Mouse (Mus musculus): ENCODE results near the gene Nr6a1. TPM values are rescaled to one million over a fixed set of nuclear protein-coding genes. Genes with fewer than 3 reads are reported as not detected.

The Nr6a1 gene
- polyA plus RNA-seq, 1 experiment from 2014 or later = 5.2 TPM

DNA sequence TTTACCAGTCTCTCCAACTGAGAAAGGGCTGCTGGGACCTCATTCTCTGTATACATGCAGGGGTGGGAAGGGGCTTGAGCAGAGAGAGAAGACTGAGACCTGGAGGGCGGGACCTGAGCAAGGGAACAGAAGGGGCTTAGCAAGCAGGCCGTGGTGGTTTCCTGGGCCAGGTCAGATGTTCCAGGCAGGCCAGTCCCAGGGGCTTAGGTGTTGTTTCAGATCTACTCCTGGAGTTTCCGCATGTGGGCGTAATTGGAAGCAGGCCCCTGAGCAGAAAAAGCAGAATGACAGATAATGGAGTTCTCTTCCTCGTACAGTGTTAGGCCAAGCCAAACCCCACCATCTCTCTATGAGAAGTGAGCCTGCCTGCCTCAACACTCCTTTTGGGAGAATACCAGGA is 7.4 kb upstream of the Nr6a1 start:
- no peak for ATAC-seq (ENCODE audit: low FRiP score, low read depth)
- Histone ChIP-seq H3K9ac (no peak overlapping the region), H3K4me2 (replicated peaks) (no peak overlapping the region; the same call in 1 of the 2 replicates), H3K27me3 (replicated peaks) (no peaks in the 10 kb centered on the region), H3K27ac (no peak overlapping the region), H3K4me3 (no peak overlapping the region), H3K9me3 (no peaks in the 10 kb centered on the region), H3K4me1 (peaks cover 14% of the 10 kb centered on the region), H3K36me3 (no peaks in the 10 kb centered on the region)
- WGBS = 60% methylated on average over 5 of the region's 5 CpGs

GRCm38 (mm10) chr2:38933931-38934330 is 6.4 kb upstream of the Nr6a1 start:
- Histone ChIP-seq H3K4me2 (replicated peaks) (peak overlapping the region; percentile 6; the same call in 1 of the 2 replicates), H3K9ac (no peak overlapping the region), H3K4me1 (peaks cover 14% of the 10 kb centered on the region), H3K27me3 (replicated peaks) (no peaks in the 10 kb centered on the region), H3K9me3 (no peaks in the 10 kb centered on the region), H3K4me3 (no peak overlapping the region), H3K36me3 (no peaks in the 10 kb centered on the region), H3K27ac (no peak overlapping the region)
- 14% methylated on average over 2 of the region's 2 CpGs for WGBS
- ATAC-seq (ENCODE audit: low FRiP score, low read depth) = no peak

DNA sequence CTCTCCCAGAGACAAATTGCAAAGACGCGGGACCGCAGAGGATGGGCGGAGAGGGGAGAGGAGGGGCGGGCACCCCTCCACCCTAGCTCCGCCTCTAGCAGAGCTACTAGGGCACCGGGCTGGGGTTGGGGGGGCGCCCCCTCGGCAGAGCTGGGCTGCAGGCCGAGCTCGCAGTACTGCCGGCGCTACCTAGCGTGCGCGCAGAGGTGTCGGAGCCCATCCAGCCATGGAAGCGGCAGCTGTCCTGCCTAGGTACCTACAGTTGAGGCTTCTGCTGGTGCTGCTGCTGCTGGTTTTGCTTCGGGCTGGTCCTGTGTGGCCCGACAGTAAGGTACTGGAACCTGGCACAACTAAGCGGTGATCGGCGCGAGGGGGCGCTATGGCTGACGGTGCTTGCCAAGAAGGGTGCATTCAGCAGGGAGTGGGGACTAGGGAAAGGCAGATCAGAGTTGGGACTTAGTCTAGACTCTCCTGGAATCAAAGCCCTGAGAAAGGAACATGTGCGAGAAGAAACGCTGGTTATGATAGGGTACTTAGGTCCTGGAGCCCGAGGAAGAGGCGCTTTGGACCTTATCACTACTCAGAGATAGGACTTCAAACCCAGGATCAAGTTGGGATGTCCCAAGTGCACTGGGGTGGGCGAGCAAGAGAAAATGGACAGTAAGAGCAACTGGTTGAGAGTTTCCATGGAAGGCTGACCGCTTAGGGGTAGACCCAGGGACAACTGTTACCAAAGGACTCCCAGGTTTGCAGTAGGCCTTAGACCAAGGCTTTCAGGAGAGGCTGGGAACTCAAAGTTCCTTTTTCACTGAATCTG is 4.6 kb upstream of the Nr6a1 start, which contains the start of gene Olfml2a:
Olfml2a (plus strand) TSS at position 128 of the 817 bp plus-strand sequence.
- Histone ChIP-seq H3K9ac (peak within 1 kb of the TSS; percentile 60), H3K36me3 (no peaks in the 10 kb centered on the region), H3K27ac (no peak within 1 kb of the TSS), H3K4me2 (replicated peaks) (peak within 1 kb of the TSS; percentile 92), H3K4me3 (peak within 1 kb of the TSS; percentile 44), H3K27me3 (replicated peaks) (no peaks in the 10 kb centered on the region), H3K4me1 (peaks cover 17% of the 10 kb centered on the region), H3K9me3 (no peaks in the 10 kb centered on the region)
- peak; percentile 60 for ATAC-seq (ENCODE audit: low FRiP score, low read depth)
- 7% methylated on average over 32 of the region's 32 CpGs for WGBS

- Histone ChIP-seq H3K4me2 (replicated peaks) (no peak overlapping the region), H3K9ac (no peak overlapping the region), H3K27ac (no peak overlapping the region), H3K36me3 (no peaks in the 10 kb centered on the region), H3K4me3 (no peak overlapping the region), H3K4me1 (peaks cover 20% of the 10 kb centered on the region), H3K9me3 (no peaks in the 10 kb centered on the region), H3K27me3 (replicated peaks) (no peaks in the 10 kb centered on the region)
- WGBS = 45% methylated on average over 2 of the region's 2 CpGs
- ATAC-seq (ENCODE audit: low FRiP score, low read depth) = no peak
These were observed 2.8 kb upstream of the Nr6a1 start for GRCm38 (mm10) chr2:38930269-38930668.

GRCm38 (mm10) chr2:38926145-38926891 is 1.2 kb downstream of the Nr6a1 start:
- H3K27me3 ChIP-seq (replicated peaks) = no peaks in the 10 kb centered on the region
- H3K4me3 ChIP-seq = peak overlapping the region; percentile 86
- H3K27ac ChIP-seq = peak overlapping the region; percentile 53; the same call in 1 of the 2 replicates
- peak; percentile 93 for ATAC-seq (ENCODE audit: low FRiP score, low read depth)
- WGBS = under 1% methylated on average over 52 of the region's 53 CpGs
- H3K36me3 ChIP-seq = no peaks in the 10 kb centered on the region
- H3K9me3 ChIP-seq = no peaks in the 10 kb centered on the region
- H3K4me2 ChIP-seq (replicated peaks) = peak overlapping the region; percentile 91
- H3K4me1 ChIP-seq = peaks cover 20% of the 10 kb centered on the region
- peak overlapping the region; percentile 78 for H3K9ac ChIP-seq

DNA sequence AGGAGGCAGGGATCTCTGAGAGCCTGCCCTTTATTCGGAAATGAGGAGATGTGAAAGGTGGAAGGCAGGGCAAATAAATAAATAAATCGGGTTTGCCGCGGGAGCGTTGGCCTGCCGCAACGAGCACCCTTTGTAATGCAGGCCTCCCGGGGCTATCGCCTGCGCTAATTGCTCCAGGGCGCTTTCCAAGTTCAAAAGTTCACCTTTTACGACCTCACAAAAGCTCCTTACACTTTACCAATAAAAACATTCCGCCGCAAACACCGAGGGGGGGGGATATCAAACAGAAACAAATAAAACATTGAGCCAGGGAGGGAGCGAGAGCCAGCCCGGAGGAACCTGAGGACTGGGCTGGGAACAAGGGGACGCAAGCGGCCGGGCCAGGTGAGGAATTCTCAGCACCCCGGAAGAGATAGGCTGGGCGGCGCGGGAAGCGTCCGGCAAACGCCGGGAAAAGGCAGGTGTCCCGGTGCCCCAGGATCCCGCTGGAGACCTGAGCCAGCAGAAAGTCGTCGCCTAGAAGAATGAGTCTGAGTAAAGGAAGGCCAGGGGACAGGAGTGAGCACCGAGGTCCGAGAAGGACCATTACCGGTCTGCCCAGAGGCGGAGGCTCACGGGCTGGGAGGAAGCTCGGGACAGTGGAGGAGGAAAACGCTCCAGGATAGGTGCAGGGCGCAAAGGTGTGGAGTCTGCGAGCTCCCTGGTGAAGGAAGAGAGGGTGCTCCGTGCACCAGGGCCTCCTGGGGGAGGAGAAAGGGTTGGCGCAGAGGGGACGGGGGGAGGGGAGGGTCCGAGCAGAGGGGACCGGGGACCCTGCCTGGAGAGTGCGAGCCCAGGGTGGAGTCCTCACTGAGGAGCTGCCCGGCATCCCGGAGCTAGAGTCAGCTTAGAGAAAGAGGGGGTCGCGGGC is 2.1 kb downstream of the Nr6a1 start:
- no peaks in the 10 kb centered on the region for H3K9me3 ChIP-seq
- no peaks in the 10 kb centered on the region for H3K36me3 ChIP-seq
- peak overlapping the region; percentile 78 for H3K9ac ChIP-seq
- WGBS = under 1% methylated on average over 51 of the region's 51 CpGs
- ATAC-seq (ENCODE audit: low FRiP score, low read depth) = peak; percentile 78
- H3K4me2 ChIP-seq (replicated peaks) = peak overlapping the region; percentile 91
- peak overlapping the region; percentile 86 for H3K4me3 ChIP-seq
- H3K27me3 ChIP-seq (replicated peaks) = no peaks in the 10 kb centered on the region
- H3K4me1 ChIP-seq = peaks cover 19% of the 10 kb centered on the region
- peak overlapping the region; percentile 53 for H3K27ac ChIP-seq

DNA sequence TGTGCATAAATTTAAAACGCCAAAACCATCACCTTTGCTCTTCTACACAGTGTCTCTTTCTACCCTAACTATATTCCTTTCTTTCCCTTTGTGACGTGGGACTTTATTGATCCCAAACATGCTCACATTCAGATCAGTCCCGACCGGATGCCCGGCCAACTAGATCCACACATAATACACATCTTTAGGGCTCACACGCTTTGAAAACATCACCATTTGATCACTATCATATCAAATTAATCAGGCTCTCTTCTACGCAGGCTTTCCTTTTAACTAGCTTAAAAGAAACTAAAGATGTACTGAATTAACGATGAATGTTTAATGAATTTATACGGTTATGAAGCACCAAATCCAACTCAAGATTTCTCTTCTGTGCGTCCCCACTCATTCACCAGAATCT is 2.9 kb downstream of the Nr6a1 start:
- Histone ChIP-seq H3K9ac (peak overlapping the region; percentile 78; the same call in 1 of the 2 replicates), H3K36me3 (no peaks in the 10 kb centered on the region), H3K4me3 (peak overlapping the region; percentile 86), H3K4me1 (peaks cover 19% of the 10 kb centered on the region), H3K27ac (no peak overlapping the region), H3K27me3 (replicated peaks) (no peaks in the 10 kb centered on the region), H3K4me2 (replicated peaks) (peak overlapping the region; percentile 91), H3K9me3 (no peaks in the 10 kb centered on the region)
- no peak for ATAC-seq (ENCODE audit: low FRiP score, low read depth)
- WGBS = 2% methylated on average over 10 of the region's 10 CpGs

- peak overlapping the region; percentile 91 for H3K4me2 ChIP-seq (replicated peaks)
- no peak overlapping the region for H3K4me3 ChIP-seq
- no peak for ATAC-seq (ENCODE audit: low FRiP score, low read depth)
- no peak overlapping the region for H3K27ac ChIP-seq
- H3K4me1 ChIP-seq = peaks cover 19% of the 10 kb centered on the region
- no peak overlapping the region for H3K9ac ChIP-seq
- WGBS = 15% methylated on average over 2 of the region's 2 CpGs
- no peaks in the 10 kb centered on the region for H3K27me3 ChIP-seq (replicated peaks)
- no peaks in the 10 kb centered on the region for H3K9me3 ChIP-seq
- no peaks in the 10 kb centered on the region for H3K36me3 ChIP-seq
These were observed 3.6 kb downstream of the Nr6a1 start for GRCm38 (mm10) chr2:38923911-38924310.

DNA sequence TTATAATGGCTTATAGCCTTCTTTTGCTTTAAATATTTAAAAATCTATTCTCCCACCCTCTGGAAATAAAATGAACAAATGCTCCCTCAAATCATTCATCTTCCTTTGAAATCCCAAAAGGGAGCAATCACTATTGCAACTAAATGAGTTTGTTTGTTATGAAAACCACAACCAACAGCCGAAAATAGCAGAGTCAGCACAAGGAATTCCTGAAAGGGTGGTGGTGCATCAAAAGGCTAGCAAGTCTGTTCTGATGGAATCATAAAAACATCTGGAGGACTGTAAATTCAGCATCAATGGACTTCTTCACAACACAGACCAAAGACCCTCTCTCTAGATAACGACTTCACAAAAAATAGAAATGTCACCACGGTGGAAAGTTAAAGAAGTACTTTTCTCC is 4.0 kb downstream of the Nr6a1 start:
- Histone ChIP-seq H3K9ac (no peak overlapping the region), H3K27me3 (replicated peaks) (no peaks in the 10 kb centered on the region), H3K9me3 (no peaks in the 10 kb centered on the region), H3K4me1 (peaks cover 19% of the 10 kb centered on the region), H3K36me3 (no peaks in the 10 kb centered on the region), H3K27ac (no peak overlapping the region), H3K4me2 (replicated peaks) (no peak overlapping the region; the same call in 1 of the 2 replicates), H3K4me3 (no peak overlapping the region)
- WGBS = 4% methylated on average over 3 of the region's 3 CpGs
- ATAC-seq (ENCODE audit: low FRiP score, low read depth) = no peak

DNA sequence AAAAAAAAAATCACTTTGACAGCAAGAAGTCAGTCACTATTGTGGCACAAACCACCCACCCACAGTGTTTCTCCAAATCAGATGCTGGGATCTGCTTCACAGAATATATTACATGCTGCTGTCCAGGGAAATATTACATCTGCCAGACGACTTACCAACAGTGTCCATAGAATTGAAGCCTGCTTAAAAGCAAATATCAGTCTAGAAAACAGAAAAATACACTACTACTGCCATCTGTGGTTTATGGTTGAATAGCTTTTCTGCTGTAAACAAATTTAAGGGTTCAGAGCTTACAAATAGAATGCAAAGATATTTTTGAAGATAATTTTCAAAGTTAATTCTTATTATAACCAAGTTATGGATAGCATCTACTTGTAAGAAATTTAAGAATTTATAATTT is 6.1 kb downstream of the Nr6a1 start:
- WGBS = 12% methylated on average over 1 of the region's 1 CpGs

GRCm38 (mm10) chr2:38916947-38917691 is 10.4 kb downstream of the Nr6a1 start:
- H3K36me3 ChIP-seq = no peaks in the 10 kb centered on the region
- H3K4me3 ChIP-seq = no peak overlapping the region
- H3K9me3 ChIP-seq = no peaks in the 10 kb centered on the region
- 18% methylated on average over 4 of the region's 4 CpGs for WGBS
- no peak overlapping the region for H3K27ac ChIP-seq
- H3K4me1 ChIP-seq = peaks cover 26% of the 10 kb centered on the region
- no peak for ATAC-seq (ENCODE audit: low FRiP score, low read depth)
- H3K9ac ChIP-seq = no peak overlapping the region
- no peaks in the 10 kb centered on the region for H3K27me3 ChIP-seq (replicated peaks)
- no peak overlapping the region for H3K4me2 ChIP-seq (replicated peaks)

More for the DNA sequence above, 6.1 kb downstream of the Nr6a1 start:
- Histone ChIP-seq H3K27me3 (replicated peaks) (no peaks in the 10 kb centered on the region), H3K9me3 (no peaks in the 10 kb centered on the region), H3K36me3 (no peaks in the 10 kb centered on the region), H3K9ac (no peak overlapping the region), H3K27ac (no peak overlapping the region), H3K4me2 (replicated peaks) (no peak overlapping the region), H3K4me3 (no peak overlapping the region), H3K4me1 (peaks cover 23% of the 10 kb centered on the region)
- no peak for ATAC-seq (ENCODE audit: low FRiP score, low read depth)

Measured in neural tube, embryonic 12.5 days (tissue).